Mouse (Mus musculus) heart, adult 2 months (tissue): ENCODE results near the gene Colgalt1. TPM values are rescaled to one million over a fixed set of nuclear protein-coding genes. Genes with fewer than 3 reads are reported as not detected.
A peak's percentile ranks its signal among the peaks of the same experiment; 100 is the strongest.

Source experiments
- DNase-seq, 2 experiments: peaks; one replicate each; pipeline ENCODE4 v3.0.0; 2021
- H3K27ac ChIP-seq: fragments of 200-600 bp; 2 replicates; pipeline ENCODE4 v1.8.1; 2022
- H3K27me3 ChIP-seq: fragments of 200-500 bp; 2 replicates; pipeline ENCODE4 v1.6.1; 2012; ENCODE audit warnings: mild to moderate bottlenecking, low read length, inconsistent platforms, mixed read lengths; ENCODE audit not compliant: control insufficient read depth, insufficient read depth
- H3K36me3 ChIP-seq: fragments of 200-500 bp; 2 replicates; pipeline ENCODE4 v1.6.1; 2012; ENCODE audit warnings: low read length, inconsistent platforms; ENCODE audit not compliant: control insufficient read depth, insufficient read depth
- H3K4me1 ChIP-seq: fragments of 200-500 bp; 2 replicates; pipeline ENCODE4 v1.6.1; 2011; ENCODE audit warnings: low read length; ENCODE audit not compliant: control insufficient read depth, insufficient read depth
- H3K4me3 ChIP-seq: fragments of 200-600 bp; 2 replicates; pipeline ENCODE4 v1.8.1; 2022
- H3K79me2 ChIP-seq: fragments of 200-500 bp; replicated peaks from 2 replicates; pipeline ENCODE4 v1.6.1; 2012; ENCODE audit warnings: mild to moderate bottlenecking, inconsistent platforms, low read length, moderate library complexity, mixed read lengths; ENCODE audit not compliant: control insufficient read depth, insufficient read depth
- H3K9ac ChIP-seq: fragments of 200-500 bp; 2 replicates; pipeline ENCODE4 v1.6.1; 2012; ENCODE audit warnings: low read depth, mild to moderate bottlenecking, control low read depth, inconsistent platforms, low read length, mixed read lengths
- CTCF ChIP-seq: fragments of 200-600 bp; IDR thresholded peaks from 2 replicates; pipeline ENCODE4 v1.8.1; 2022; ENCODE audit warnings: antibody characterized with exemption, mild to moderate bottlenecking, moderate library complexity
- EP300 ChIP-seq: fragments of 200-500 bp; IDR thresholded peaks from 2 replicates; pipeline ENCODE4 v1.6.1; 2011; ENCODE audit warnings: low read depth, low read length, control low read depth; ENCODE audit not compliant: insufficient read depth
- POLR2A ChIP-seq: fragments of 200-500 bp; IDR thresholded peaks from 2 replicates; pipeline ENCODE4 v1.6.1; 2011; ENCODE audit warnings: mild to moderate bottlenecking, low read depth, low read length, control low read depth; ENCODE audit not compliant: insufficient read depth
- WGBS: fragments of 180-500 bp; shearing (Covaris S2); methylation state at CpG from one replicate; pipeline ENCODE4 v1.1.7; 2018; 5-methylcytosine and 5-hydroxymethylcytosine counted together
- intact Hi-C: fragments of 180-260 bp; cut with DNase I; formaldehyde crosslinking; loops from one replicate; pipeline ENCODE4 v1.15.1; 2025
- polyA plus RNA-seq: library from polyadenylated mRNA; depleted of rRNA; stranded (reverse); fragments of >200 nt; gene quantifications from 2 replicates; pipeline ENCODE4 v1.2.3, GENCODE M21; 2012
- total RNA-seq, 2 experiments: library from RNA; stranded (reverse); gene quantifications; 2 replicates each; pipeline ENCODE4 v1.2.3; 2021

Gene Colgalt1
- total and polyA plus RNA-seq, 3 experiments: 39.3 to 55.8 (median 39.6) TPM

GRCm38 (mm10) chr8:71660325-71661120, 49.7 kb downstream of the Colgalt1 start:
- 11% methylated on average over 36 of the region's 36 CpGs for WGBS
- intact Hi-C loops: loop anchor here (1.0 to 5.0 kb wide), 4 partner anchors 48 to 220 kb away; partner anchors contain the start of gene Colgalt1
- H3K36me3 ChIP-seq: no peaks in the 10 kb centered on the region
- H3K27me3 ChIP-seq: no peaks in the 10 kb centered on the region; the same call in 1 of the 2 replicates
- TF ChIP-seq POLR2A: no peak
- peak; percentile 97 for TF ChIP-seq CTCF
- peak; percentile 78; the same call in 1 of the 2 replicates for TF ChIP-seq EP300
- DNase-seq: peak; percentile 82 to 88
- H3K9ac ChIP-seq: no peak overlapping the region
- no peaks in the 10 kb centered on the region for H3K79me2 ChIP-seq
- H3K4me3 ChIP-seq: no peak overlapping the region
- no peaks in the 10 kb centered on the region for H3K4me1 ChIP-seq
- H3K27ac ChIP-seq: no peak overlapping the region

- no peak overlapping the region for H3K27ac ChIP-seq
- H3K36me3 ChIP-seq: no peaks in the 10 kb centered on the region
- no peak overlapping the region for H3K9ac ChIP-seq
- 8% methylated on average over 21 of the region's 22 CpGs for WGBS
- TF ChIP-seq CTCF (no peak), EP300 (no peak), POLR2A (no peak)
- intact Hi-C loops: no loop called here
- peaks cover 4% of the 10 kb centered on the region for H3K4me1 ChIP-seq
- no peaks in the 10 kb centered on the region for H3K79me2 ChIP-seq
- no peak overlapping the region for H3K4me3 ChIP-seq
- no peak for DNase-seq
- no peaks in the 10 kb centered on the region; the same call in 1 of the 2 replicates for H3K27me3 ChIP-seq
Observed at GRCm38 (mm10) chr8:71665331-71666130, 54.7 kb downstream of the Colgalt1 start.

- Histone ChIP-seq H3K36me3 (no peaks in the 10 kb centered on the region), H3K27ac (no peak overlapping the region), H3K9ac (no peak overlapping the region), H3K4me3 (no peak overlapping the region), H3K79me2 (no peaks in the 10 kb centered on the region), H3K27me3 (no peaks in the 10 kb centered on the region), H3K4me1 (peaks cover 4% of the 10 kb centered on the region)
- no peak for DNase-seq
- intact Hi-C loops: no loop called here
- TF ChIP-seq CTCF: no peak
- no peak for TF ChIP-seq EP300
- no peak for TF ChIP-seq POLR2A
- 65% methylated on average over 1 of the region's 1 CpGs for WGBS
Observed at GRCm38 (mm10) chr8:71666855-71667254, 56.1 kb downstream of the Colgalt1 start.

DNA sequence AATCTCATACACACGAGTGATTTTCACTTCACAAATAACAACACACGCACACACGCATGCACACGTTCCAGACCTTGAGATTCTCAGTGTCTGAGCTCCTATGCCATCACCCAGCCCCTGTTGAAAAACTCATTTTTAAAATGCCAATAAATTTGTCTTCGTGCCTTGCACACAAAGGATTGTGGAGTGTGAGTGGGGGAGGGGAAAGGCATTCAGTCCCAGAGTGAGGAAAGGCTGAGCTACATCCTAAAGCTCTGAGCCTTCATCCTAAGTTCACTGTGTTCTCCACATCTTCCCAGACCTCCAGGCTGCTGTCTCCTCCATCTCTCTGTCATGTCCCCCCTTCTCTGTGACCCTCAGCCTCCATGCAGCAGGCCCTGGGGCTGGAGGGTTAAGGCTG, 56.5 kb downstream of the Colgalt1 start:
- no peak for TF ChIP-seq CTCF
- Histone ChIP-seq H3K79me2 (no peaks in the 10 kb centered on the region), H3K9ac (no peak overlapping the region), H3K27ac (no peak overlapping the region), H3K4me3 (no peak overlapping the region), H3K27me3 (no peaks in the 10 kb centered on the region), H3K4me1 (peaks cover 4% of the 10 kb centered on the region), H3K36me3 (no peaks in the 10 kb centered on the region)
- DNase-seq: no peak
- 76% methylated on average over 5 of the region's 5 CpGs for WGBS
- intact Hi-C loops: no loop called here

GRCm38 (mm10) chr8:71668220-71668975, 57.6 kb downstream of the Colgalt1 start:
- WGBS: 2% methylated on average over 21 of the region's 21 CpGs
- Histone ChIP-seq H3K79me2 (no peaks in the 10 kb centered on the region), H3K4me1 (peaks cover 4% of the 10 kb centered on the region), H3K27ac (peak overlapping the region; percentile 62), H3K9ac (peak overlapping the region; percentile 30; the same call in 1 of the 2 replicates), H3K36me3 (no peaks in the 10 kb centered on the region), H3K27me3 (no peaks in the 10 kb centered on the region), H3K4me3 (peak overlapping the region; percentile 15; the same call in 1 of the 2 replicates)
- intact Hi-C loops: no loop called here
- peak; percentile 60 to 69 for DNase-seq
- peak; percentile 57; the same call in 1 of the 2 replicates for TF ChIP-seq POLR2A
- TF ChIP-seq EP300: 0 out of 2 replicates have a peak, but pooled peaks have one; percentile 14
- no peak for TF ChIP-seq CTCF
